Mouse (Mus musculus) kidney, adult 18-20 months (tissue): ENCODE results near the gene Kif26a.
A peak's percentile ranks its signal among the peaks of the same experiment; 100 is the strongest.

ENCODE experiments used
- DNase-seq: peaks from one replicate; pipeline ENCODE4 v3.0.0; 2021

Kif26a gene

DNA sequence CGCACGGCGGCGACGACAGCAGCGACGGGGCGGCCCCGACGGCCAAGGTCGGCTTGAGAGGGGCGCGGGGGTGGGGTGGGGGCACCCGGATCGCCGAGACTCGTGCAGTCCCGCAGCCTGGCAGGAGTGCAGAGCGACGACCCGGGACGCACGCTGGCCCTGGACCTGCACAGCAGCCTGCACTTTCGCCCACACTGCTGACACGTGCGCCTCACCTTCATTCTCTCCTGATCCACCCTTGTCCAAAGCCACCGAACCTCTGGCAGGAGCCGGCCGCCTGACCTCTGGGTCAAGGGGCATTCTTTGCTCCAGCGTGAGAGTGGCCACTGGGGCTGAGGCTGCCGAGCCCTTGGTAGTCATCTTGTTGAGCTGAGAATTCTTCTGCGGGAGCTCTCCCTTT, 15.1 kb upstream of the Kif26a start:
- DNase-seq = peak; percentile 64

DNA sequence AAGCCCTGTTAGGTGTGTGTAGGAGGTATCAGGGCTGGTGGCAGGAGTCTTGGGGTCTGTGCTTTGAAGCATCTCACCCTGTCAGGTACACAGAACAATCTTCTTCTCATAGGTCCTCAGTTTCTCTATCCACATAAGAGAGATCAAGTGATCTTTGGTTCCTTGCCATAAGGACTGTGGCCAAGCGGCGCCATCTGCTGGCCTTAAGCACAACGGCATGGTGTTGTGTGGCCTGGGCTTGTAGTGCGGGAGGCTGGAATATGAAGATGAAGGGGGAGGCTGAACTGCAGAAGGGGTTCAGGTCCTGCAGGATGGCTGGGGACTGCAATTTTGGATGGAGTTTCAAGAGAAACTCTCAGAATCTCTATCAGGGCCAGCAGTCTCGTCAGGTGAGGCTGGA, 5.8 kb upstream of the Kif26a start:
- DNase-seq = peak; percentile 71

- DNase-seq = no peak
Observed at GRCm38 (mm10) chr12:112140745-112141144, 5.3 kb upstream of the Kif26a start.

- DNase-seq = peak; percentile 61
Observed at GRCm38 (mm10) chr12:112141300-112141699, 4.7 kb upstream of the Kif26a start.

DNA sequence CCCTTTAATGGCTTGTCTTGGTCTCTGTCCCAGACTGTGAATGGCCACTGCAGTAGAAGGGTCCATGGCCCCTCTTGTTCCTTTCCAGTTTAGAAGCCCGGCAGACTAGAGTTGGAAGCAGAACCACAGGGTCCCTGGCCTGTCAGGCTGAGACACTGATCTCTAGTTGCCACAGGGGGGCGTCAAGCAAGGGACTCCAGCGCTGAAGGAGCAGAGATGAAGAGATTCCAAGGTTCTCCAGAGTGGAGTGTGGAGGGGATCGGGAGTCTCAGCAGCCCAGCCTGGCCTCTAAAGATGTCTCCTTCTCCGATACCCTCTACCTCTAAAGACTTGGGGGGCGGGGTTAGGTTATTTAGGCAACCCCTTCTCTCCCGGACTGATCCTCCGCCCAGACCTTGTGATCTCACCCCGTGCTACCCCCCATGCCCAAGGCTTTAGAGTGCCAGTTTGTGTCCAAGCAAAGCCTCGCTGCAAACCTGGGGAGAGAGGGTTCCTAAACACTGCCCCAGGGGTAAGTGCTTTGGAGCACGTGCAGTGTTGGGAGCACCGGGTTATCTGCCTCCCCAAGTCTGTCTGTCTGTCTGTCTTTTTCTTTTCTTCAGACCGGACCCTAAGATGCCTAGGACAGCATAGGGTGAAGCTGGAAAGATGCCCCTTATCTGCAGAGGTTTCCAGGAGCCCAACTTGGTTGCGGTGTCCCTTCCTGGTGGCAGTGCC, 2.7 kb upstream of the Kif26a start:
- no peak for DNase-seq

- DNase-seq = no peak
Observed at GRCm38 (mm10) chr12:112143833-112144201, 2.2 kb upstream of the Kif26a start.

DNA sequence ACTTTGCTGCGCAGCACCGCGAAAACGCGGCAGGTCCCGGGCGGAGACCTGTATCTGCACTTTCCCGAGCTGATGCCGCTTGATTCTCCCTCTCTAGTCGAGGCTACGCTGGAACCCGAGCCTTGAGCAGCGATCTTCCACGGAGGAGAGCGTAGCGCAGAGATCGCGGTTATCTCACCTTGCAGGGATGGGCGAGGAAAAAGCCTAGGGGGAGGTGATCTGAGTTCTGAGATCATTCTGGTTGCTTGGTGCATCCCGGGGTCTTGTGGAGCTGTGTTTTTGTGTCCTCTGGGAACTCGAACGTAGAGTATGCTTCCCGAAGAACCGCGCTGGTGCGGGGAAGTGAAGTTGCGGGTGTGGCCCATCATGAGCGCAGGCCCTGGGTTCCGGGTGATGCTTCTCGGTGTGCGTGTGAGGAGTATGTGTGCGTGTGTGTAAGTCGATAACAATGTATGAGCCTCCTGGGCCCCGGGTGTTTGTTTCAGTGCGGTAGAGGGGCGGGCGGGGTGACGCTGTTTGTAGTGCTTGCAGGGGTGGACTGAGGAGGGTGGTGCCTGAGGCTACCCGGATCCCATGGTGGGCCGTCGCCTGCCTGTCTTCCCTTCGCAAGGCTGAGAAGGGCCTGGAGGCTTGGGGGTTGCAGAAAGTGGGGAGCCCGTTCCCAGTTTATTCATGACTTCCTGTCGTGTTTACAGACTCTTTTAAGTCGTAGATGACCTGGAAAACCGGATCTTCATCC, 1.5 kb upstream of the Kif26a start:
- DNase-seq = no peak

DNA sequence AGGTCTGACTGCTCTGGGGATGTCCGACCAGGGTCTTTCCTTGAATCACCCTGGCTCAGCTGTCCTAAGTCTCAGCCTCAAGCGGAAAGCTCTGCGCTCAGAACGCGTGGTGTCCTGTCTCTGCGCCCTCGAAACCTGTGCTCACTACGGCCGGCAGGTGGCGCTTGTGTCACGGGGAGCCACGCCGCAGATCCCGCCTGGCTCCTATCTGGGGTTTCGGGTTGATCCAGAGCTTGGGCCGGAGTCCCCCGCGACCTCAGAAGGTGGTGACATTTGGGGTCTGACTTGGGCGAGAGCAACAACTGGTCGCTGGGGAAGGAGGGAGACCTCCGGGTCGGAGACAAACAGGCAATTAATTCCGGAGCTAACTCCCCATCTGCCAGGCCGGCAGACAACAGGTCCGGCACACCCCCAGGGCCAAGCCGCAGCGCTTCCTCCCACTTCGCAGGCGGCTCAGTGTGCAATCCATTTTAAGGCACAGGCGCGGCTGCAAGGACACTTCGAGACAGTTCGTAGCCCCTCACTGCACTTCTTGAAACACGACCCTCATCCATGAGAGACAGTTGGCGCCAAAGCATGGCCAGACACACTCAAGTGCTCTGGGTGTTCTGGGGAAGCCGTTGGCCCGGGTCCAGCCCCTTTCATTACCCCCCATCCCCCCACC, 665 bp upstream of the Kif26a start:
- peak; percentile 89 for DNase-seq

- DNase-seq = no peak
Observed at GRCm38 (mm10) chr12:112147365-112147764, 1.4 kb downstream of the Kif26a start.

DNA sequence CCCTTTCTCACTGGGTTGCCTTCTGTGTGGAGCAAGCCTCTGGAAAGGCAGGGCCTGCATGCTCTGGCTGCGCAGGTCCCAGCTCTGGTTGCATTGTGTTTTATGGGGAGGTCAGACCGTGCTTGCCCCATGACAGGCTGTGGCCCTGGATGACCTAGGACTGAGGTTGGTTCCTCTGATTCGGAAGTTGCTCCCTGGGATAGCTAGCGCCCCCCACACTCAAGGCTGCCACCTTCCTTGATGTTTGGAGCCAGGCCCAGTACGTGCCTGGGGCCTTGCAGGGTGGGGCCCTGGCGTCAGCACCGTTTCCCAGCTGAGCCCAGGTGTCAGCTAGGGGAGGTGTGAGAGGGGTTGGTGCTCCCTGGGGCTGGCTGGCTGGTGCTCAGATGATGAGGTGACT, 4.0 kb downstream of the Kif26a start:
- DNase-seq = no peak

DNA sequence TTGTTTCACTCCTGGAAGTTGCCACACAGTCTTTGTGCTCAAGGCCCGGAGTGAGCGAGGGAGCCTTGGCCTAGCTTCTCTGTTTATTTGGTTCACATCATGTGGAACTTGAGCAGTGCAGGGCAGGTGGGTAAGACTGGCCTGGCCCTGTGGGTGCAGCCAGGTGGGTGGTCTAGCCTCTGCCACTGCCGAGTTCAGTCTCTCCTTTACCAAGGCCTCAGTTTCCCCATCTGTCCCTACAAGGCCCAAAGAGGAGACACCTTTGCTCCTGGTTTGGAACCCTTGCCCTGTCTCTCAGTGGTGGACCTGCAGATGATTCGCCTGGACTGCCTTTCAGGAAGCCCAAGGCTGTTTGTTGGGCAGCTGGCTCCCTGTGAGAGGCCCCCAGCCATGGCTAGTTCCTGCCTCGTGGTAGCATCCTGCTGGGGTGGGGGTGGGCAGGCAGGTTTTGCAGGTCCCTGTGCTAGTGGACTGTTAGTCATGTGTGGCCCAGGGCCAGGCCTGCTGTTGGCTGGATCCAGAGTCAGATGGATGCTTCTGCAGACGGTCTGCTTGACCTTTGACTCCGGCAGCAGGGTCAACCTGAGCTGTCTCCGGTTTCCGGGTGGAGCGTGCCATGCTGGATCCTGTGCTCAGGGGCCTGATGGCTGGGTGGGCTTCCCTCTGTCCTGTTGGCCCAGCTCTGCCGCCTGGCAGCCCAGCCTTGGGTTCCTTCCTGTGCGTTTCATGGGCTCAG, 5.4 kb downstream of the Kif26a start:
- DNase-seq = peak; percentile 66

GRCm38 (mm10) chr12:112151980-112152362, 6.0 kb downstream of the Kif26a start:
- DNase-seq = no peak

- no peak for DNase-seq
Observed at GRCm38 (mm10) chr12:112153597-112153996, 7.6 kb downstream of the Kif26a start.

DNA sequence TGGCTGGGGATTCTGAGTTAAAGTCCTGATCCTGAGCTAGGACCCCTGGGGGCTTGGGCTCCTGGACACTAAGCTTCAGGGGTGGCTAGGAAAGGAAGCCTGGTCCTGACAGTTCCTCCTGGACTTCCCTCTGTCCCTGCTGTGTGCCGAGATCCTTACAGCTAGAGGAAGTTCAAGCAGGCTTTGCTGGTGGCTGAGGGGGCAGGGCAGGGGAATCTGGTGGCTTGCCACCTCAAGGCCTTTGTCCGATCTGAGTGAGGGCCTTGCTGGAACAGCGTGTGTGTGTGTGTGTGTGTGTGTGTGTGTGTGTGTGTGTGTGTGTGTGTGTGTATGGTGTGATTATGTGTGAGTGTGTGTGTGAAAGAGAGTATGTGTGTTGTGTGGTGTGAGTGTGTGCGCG, 8.5 kb downstream of the Kif26a start:
- DNase-seq = no peak

DNA sequence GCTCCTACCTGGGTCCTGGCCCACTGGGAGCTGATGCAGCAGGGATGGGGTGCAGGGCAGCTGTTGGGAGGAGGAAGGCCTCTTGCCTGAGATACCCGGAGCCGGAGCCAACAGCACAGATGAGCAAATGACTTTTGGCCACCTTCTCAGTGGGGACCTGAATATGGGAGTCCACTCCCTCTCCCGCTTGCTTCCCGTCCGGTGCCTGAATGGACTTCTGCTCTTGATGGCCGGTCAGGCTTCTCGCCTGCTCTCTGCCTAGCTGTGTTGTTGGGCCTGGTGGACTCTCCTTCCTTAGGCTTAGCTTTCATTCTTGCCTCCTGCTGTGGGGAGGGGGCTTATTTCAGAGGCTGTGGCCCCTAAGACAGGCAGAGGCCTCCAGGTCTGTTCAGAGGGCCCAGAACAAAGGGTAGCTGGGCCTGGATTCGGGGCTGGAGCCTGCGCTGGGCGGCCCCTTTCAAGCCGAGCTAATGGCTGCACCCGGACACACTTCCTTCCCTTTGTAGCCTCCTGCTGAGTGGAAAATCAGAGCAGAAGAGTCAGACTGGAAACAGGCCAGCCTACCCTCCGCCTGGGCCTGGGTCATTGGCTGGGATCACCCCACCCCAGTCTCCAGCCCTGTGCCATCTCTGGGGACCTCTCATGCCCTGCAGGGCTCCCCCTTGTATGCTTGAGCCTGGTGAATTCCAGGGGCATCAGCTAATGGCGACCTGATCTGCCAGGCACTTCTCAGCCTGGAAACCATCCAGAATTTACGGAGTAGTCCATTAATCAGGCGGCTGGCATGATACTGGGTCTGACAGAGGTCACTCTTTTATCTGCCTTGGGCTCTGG, 9.4 kb downstream of the Kif26a start:
- DNase-seq = peak; percentile 58

DNA sequence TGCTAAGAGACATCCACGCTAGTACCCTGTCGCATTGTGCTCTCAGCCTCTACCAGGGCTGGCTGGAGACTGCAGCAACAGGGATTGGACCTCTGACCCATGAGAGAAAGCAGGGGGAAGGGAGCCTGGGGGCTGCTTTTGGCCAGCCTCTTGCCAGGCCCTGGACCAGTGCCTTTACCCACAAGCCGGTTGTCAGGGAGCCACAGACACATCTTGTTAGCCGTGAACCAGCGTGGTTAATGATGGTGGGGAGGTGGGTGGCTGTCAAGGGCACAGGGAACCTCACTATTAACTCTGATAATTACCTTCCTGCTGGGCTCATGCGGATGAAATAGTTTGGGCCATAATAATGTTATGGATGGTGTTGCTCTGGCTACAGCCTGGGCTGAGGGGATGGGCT, 10.8 kb downstream of the Kif26a start:
- no peak for DNase-seq

DNA sequence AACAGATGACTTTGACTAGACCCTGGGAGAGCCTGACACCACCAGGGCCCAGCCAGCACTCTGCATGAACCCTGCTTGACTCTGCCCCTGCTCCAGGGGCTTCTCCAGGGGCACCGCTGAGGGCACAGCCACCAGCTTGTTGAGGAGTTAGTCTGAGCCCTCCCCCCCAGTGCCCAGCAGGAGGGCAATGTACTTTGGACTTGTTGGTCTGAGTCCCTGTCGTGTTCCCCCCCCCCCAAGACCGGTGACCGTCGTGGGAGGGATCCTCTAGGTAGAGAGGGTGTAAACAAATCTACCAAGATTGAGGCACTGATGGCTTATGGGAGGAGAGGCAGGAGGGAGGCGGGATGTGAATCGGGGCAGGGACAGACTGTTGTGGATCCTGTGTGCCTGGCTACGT, 12.2 kb downstream of the Kif26a start:
- no peak for DNase-seq

DNA sequence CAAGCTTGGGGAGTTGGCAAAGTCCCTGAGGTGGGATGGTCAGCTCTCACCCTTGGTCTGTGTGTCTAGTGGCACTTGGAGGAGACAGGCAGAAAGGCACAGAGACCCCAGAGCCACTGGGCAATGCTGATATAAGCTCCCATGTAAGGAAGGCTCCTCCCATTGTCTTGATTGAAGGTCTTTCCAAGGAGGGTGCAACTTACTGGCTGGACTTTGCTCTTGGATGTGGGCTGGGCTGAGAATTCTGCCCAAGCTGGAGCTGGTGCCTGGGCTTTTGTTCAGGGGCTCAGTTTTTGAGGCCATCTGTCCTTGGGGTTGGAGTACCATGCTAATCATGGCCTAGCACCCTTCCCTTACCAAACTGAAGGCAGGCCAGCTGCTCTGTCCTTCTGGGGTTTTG, 12.8 kb downstream of the Kif26a start:
- DNase-seq = no peak

GRCm38 (mm10) chr12:112163981-112164839, 18.2 kb downstream of the Kif26a start:
- DNase-seq = no peak

GRCm38 (mm10) chr12:112164840-112165219, 18.8 kb downstream of the Kif26a start:
- DNase-seq = no peak

DNA sequence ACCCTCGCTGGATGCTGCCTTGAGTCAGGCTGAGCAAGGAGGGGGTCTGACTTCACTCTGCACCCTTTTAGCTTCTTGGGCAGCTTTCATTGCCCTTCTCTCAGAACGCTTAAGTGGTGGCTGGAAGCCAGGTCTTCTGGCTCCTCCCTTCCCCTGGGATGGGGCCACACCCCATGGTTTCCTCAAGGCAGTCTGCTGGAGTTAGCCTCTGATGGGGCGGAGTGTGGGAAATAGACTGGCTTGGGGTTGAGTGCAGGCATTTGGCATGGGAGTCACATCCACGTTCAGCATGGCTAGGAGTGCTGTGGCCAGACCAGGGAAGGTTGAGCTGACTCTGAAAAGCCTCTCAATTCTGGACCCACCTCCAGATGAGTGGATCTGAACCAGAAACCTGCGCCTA, 23.2 kb downstream of the Kif26a start:
- peak; percentile 59 for DNase-seq
